Mouse (Mus musculus): ENCODE results near the gene Prrt1. TPM values are rescaled to one million over a fixed set of nuclear protein-coding genes. Genes with fewer than 3 reads are reported as not detected.

Gene Prrt1
- polyA plus RNA-seq (2014; fragmentation: Nextera tagmentation; extraction: Ambion mirVana) = not detected in 2 replicates

DNA sequence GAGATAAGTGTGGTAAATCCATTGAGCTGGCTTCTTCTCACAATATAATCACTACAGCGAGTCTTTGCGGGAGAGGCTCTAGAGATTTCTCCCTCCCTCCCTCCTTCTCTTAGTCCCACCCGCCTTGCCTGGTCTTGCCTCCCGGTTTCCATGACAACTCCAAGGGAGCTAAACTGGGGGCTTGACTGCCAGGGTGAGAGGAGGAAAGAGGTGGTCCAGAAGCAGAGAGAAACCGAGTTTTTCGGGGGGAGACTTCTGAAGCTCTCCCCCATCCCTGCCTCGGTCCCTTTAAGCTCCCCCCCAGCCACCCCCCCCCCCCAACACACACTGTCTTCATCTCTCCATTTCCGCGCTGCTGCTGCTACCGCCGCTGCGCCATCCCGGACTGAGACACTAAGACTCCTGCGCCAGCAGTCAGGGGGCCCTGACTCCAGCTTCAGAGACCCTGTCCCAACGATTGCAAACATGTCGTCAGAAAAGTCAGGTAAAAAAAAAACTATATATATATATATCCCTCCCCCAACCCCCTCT, at the start of gene Prrt1:
TSS of gene Prrt1 (plus strand) at position 313 of the 531 bp plus-strand sequence.
- no peak within 1 kb of the TSS for H3K27ac ChIP-seq (ENCODE audit: low read depth, low read length)
- ATAC-seq (replicated peaks; ENCODE audit: low FRiP score) = no peak
- DNase-seq (ENCODE audit: low spot score) = no peak
- peak within 1 kb of the TSS; percentile 94 for H3K4me2 ChIP-seq
- peaks cover 36% of the 10 kb centered on the region for H3K4me1 ChIP-seq (replicated peaks; ENCODE audit: control insufficient read depth, insufficient read depth, low read length)
- peak within 1 kb of the TSS; percentile 80; the same call in 1 of the 2 replicates for H3K4me3 ChIP-seq (ENCODE audit: low read depth, low read length)
- peaks cover 48% of the 10 kb centered on the region for H3K27me3 ChIP-seq (replicated peaks; ENCODE audit: control insufficient read depth, insufficient read depth, low read length)
- H3K36me3 ChIP-seq (ENCODE audit: control insufficient read depth, insufficient read depth, low read length) = peaks cover 4% of the 10 kb centered on the region; the same call in 1 of the 2 replicates
- H3K9me3 ChIP-seq (ENCODE audit: control insufficient read depth, low read length) = no peaks in the 10 kb centered on the region
- H3K9ac ChIP-seq (ENCODE audit: low read depth, low read length) = no peak within 1 kb of the TSS; the same call in 1 of the 2 replicates
- 4% methylated on average over 16 of the region's 16 CpGs for WGBS

DNA sequence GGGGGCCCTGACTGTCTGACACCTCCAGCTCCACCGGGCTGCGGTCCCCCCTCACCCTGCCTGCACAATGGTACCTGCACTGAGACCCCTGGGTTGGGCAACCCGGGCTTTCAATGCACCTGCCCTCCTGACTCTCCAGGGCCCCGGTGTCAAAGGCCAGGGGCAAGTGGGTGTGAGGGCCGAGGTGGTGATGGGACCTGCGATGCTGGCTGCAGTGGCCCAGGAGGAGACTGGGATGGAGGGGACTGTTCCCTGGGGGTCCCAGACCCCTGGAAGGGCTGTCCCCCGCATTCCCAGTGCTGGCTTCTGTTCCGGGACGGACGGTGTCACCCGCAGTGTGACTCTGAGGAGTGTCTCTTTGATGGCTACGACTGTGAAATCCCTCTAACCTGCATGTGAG, 46.8 kb upstream of the Prrt1 start:
- WGBS = 82% methylated on average over 12 of the region's 12 CpGs

DNA sequence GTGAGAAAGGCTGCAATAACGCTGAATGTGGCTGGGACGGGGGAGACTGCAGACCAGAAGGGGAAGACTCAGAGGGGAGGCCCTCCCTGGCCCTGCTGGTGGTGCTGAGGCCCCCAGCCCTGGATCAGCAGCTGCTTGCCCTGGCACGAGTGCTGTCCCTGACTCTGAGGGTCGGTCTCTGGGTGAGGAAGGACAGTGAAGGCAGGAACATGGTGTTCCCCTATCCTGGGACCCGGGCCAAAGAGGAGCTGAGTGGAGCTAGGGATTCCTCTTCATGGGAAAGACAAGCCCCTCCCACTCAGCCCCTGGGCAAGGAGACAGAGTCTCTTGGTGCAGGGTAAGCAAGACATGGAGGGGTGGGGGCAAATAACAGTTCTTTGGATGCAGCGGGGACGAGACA, 45.9 kb upstream of the Prrt1 start:
- ATAC-seq (replicated peaks; ENCODE audit: low FRiP score) = no peak
- H3K9ac ChIP-seq (ENCODE audit: low read depth, low read length) = no peak overlapping the region

More for the DNA sequence above, 46.8 kb upstream of the Prrt1 start:
- H3K36me3 ChIP-seq (ENCODE audit: control insufficient read depth, insufficient read depth, low read length) = no peaks in the 10 kb centered on the region; the same call in 1 of the 2 replicates
- no peak overlapping the region for H3K4me2 ChIP-seq
- H3K4me3 ChIP-seq (ENCODE audit: low read depth, low read length) = no peak overlapping the region
- ATAC-seq (replicated peaks; ENCODE audit: low FRiP score) = no peak
- peaks cover 6% of the 10 kb centered on the region for H3K4me1 ChIP-seq (replicated peaks; ENCODE audit: control insufficient read depth, insufficient read depth, low read length)
- H3K27me3 ChIP-seq (replicated peaks; ENCODE audit: control insufficient read depth, insufficient read depth, low read length) = no peaks in the 10 kb centered on the region
- no peaks in the 10 kb centered on the region for H3K9me3 ChIP-seq (ENCODE audit: control insufficient read depth, low read length)
- no peak overlapping the region for H3K9ac ChIP-seq (ENCODE audit: low read depth, low read length)
- H3K27ac ChIP-seq (ENCODE audit: low read depth, low read length) = no peak overlapping the region
- DNase-seq (ENCODE audit: low spot score) = no peak

DNA sequence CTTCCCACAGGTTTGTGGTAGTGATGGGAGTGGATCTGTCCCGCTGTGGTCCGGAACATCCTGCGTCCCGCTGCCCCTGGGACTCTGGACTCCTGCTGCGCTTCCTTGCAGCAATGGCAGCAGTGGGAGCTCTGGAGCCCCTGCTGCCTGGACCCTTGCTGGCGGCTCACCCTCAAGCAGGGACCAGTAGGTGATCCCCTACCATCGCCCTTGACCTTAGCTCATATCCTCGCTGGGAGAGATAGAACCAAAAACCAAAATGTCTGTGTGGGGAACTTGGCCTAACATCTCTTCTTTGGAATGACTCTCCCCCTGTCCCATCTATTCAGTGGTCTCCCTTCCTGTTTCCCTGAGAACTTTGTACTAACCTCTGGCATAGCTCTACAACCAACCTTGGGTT, 45.5 kb upstream of the Prrt1 start:
- whole genome bisulfite sequencing = 87% methylated on average over 8 of the region's 8 CpGs
- ATAC-seq (replicated peaks; ENCODE audit: low FRiP score) (no peak), DNase-seq (ENCODE audit: low spot score) (no peak)
- H3K4me1 ChIP-seq (replicated peaks; ENCODE audit: control insufficient read depth, insufficient read depth, low read length) = peaks cover 13% of the 10 kb centered on the region
- H3K9ac ChIP-seq (ENCODE audit: low read depth, low read length) = no peak overlapping the region
- H3K27ac ChIP-seq (ENCODE audit: low read depth, low read length) = no peak overlapping the region
- no peaks in the 10 kb centered on the region for H3K36me3 ChIP-seq (ENCODE audit: control insufficient read depth, insufficient read depth, low read length)
- H3K27me3 ChIP-seq (replicated peaks; ENCODE audit: control insufficient read depth, insufficient read depth, low read length) = no peaks in the 10 kb centered on the region
- no peak overlapping the region for H3K4me3 ChIP-seq (ENCODE audit: low read depth, low read length)
- H3K4me2 ChIP-seq = no peak overlapping the region
- no peaks in the 10 kb centered on the region for H3K9me3 ChIP-seq (ENCODE audit: control insufficient read depth, low read length)

More for the DNA sequence above, 45.9 kb upstream of the Prrt1 start:
- Histone ChIP-seq H3K4me1 (replicated peaks; ENCODE audit: control insufficient read depth, insufficient read depth, low read length) (peaks cover 9% of the 10 kb centered on the region), H3K4me2 (no peak overlapping the region), H3K27ac (ENCODE audit: low read depth, low read length) (no peak overlapping the region), H3K9me3 (ENCODE audit: control insufficient read depth, low read length) (no peaks in the 10 kb centered on the region), H3K4me3 (ENCODE audit: low read depth, low read length) (no peak overlapping the region), H3K27me3 (replicated peaks; ENCODE audit: control insufficient read depth, insufficient read depth, low read length) (no peaks in the 10 kb centered on the region), H3K36me3 (ENCODE audit: control insufficient read depth, insufficient read depth, low read length) (no peaks in the 10 kb centered on the region)
- DNase-seq (ENCODE audit: low spot score) = no peak
- 62% methylated on average over 7 of the region's 7 CpGs for WGBS

DNA sequence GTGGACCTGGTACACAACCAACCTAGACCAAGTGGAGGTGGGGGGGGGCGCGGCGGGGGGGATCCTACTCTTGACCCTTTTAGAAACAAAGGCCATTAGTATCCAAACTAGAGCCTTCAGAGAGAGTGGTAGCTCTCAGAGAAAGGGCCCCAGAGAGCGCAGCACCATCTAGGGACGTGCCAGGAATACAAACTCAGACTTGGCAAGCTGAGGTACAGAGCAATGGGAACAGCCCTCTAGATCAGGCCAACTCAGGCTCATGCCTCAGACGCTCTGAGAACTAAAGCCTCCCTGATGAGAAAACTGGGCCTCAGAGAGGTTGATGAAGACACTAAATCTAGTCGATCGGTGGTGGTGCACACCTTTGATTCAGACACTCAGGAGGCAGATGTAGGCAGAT, 44.2 kb upstream of the Prrt1 start:
- Histone ChIP-seq H3K27me3 (replicated peaks; ENCODE audit: control insufficient read depth, insufficient read depth, low read length) (no peaks in the 10 kb centered on the region), H3K4me3 (ENCODE audit: low read depth, low read length) (no peak overlapping the region), H3K9ac (ENCODE audit: low read depth, low read length) (no peak overlapping the region), H3K4me2 (no peak overlapping the region), H3K27ac (ENCODE audit: low read depth, low read length) (no peak overlapping the region), H3K9me3 (ENCODE audit: control insufficient read depth, low read length) (no peaks in the 10 kb centered on the region), H3K36me3 (ENCODE audit: control insufficient read depth, insufficient read depth, low read length) (no peaks in the 10 kb centered on the region), H3K4me1 (replicated peaks; ENCODE audit: control insufficient read depth, insufficient read depth, low read length) (peaks cover 26% of the 10 kb centered on the region)
- ATAC-seq (replicated peaks; ENCODE audit: low FRiP score) (no peak), DNase-seq (ENCODE audit: low spot score) (no peak)
- 90% methylated on average over 8 of the region's 8 CpGs for WGBS

DNA sequence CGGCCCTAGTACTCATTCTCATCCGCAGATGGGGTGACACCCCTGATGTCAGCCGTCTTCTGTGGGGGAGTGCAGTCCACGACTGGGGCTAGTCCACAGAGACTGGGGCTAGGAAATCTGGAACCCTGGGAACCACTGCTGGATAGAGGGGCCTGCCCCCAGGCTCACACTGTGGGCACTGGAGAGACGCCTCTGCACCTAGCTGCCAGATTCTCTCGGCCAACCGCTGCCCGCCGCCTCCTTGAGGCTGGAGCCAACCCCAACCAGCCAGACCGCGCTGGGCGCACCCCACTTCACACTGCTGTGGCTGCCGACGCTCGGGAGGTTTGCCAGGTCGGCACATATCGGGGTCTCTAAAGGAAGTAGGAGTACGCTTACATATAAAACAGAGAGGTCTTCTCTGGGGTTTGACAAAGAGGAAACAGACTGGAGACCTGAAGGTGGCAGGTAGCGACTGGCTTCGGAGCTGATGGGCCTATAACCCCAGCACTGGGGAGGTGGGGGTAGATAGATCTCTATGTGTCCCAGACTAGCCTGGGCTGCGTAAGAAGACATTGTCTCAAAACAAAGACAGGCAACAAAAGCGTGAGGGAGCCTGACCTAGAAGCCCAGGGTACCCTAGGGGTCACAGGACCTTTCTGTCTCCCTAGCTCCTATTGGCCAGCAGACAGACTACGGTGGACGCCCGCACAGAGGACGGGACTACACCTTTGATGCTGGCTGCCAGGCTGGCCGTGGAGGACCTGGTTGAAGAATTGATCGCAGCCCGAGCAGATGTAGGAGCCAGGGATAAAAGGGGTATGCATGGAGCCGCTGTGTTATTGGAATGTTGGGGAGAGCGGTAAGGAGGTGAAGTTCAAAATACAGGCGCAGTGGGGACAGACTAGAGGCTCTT, 43.2 kb upstream of the Prrt1 start:
- WGBS = 38% methylated on average over 32 of the region's 32 CpGs
- Histone ChIP-seq H3K9ac (ENCODE audit: low read depth, low read length) (peak overlapping the region; percentile 81), H3K27me3 (replicated peaks; ENCODE audit: control insufficient read depth, insufficient read depth, low read length) (no peaks in the 10 kb centered on the region), H3K36me3 (ENCODE audit: control insufficient read depth, insufficient read depth, low read length) (no peaks in the 10 kb centered on the region), H3K4me1 (replicated peaks; ENCODE audit: control insufficient read depth, insufficient read depth, low read length) (peaks cover 36% of the 10 kb centered on the region), H3K4me3 (ENCODE audit: low read depth, low read length) (peak overlapping the region; percentile 91), H3K4me2 (peak overlapping the region; percentile 100), H3K27ac (ENCODE audit: low read depth, low read length) (peak overlapping the region; percentile 72; the same call in 1 of the 2 replicates), H3K9me3 (ENCODE audit: control insufficient read depth, low read length) (no peaks in the 10 kb centered on the region)
- ATAC-seq (replicated peaks; ENCODE audit: low FRiP score) (no peak), DNase-seq (ENCODE audit: low spot score) (no peak)

DNA sequence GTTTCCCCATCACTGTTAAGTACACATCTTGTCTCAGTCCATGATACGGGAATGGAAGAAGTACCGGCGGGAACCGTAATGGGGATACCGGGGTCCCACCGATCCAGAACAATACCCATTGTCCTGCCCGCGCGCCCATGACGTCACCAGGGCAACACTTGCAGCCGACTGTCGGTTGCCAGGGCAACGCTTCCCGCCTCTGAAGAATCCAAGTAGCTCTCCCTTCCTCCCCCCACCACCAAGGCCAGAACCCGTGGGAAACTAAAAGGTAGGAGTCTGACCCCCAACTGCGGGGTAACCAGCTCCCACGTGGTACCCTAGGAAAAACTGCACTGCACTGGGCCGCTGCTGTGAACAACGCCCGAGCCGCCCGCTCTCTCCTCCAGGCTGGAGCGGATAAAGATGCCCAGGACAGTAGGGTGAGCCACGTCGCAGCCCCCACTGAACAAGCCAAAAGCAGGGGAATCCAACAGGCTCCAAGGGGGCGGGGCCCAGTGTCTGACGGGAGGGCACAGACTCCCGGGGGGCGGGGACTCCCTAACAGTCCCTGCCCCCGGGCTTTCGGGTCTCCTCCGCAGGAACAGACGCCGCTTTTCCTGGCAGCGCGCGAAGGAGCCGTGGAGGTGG, 42.4 kb upstream of the Prrt1 start:
- Histone ChIP-seq H3K36me3 (ENCODE audit: control insufficient read depth, insufficient read depth, low read length) (no peaks in the 10 kb centered on the region), H3K4me3 (ENCODE audit: low read depth, low read length) (peak overlapping the region; percentile 91), H3K27me3 (replicated peaks; ENCODE audit: control insufficient read depth, insufficient read depth, low read length) (no peaks in the 10 kb centered on the region), H3K9me3 (ENCODE audit: control insufficient read depth, low read length) (no peaks in the 10 kb centered on the region), H3K9ac (ENCODE audit: low read depth, low read length) (peak overlapping the region; percentile 81), H3K27ac (ENCODE audit: low read depth, low read length) (peak overlapping the region; percentile 72), H3K4me1 (replicated peaks; ENCODE audit: control insufficient read depth, insufficient read depth, low read length) (peaks cover 42% of the 10 kb centered on the region), H3K4me2 (peak overlapping the region; percentile 100)
- ATAC-seq (replicated peaks; ENCODE audit: low FRiP score) (peak; percentile 82), DNase-seq (ENCODE audit: low spot score) (peak; percentile 81)
- under 1% methylated on average over 38 of the region's 38 CpGs for WGBS

DNA sequence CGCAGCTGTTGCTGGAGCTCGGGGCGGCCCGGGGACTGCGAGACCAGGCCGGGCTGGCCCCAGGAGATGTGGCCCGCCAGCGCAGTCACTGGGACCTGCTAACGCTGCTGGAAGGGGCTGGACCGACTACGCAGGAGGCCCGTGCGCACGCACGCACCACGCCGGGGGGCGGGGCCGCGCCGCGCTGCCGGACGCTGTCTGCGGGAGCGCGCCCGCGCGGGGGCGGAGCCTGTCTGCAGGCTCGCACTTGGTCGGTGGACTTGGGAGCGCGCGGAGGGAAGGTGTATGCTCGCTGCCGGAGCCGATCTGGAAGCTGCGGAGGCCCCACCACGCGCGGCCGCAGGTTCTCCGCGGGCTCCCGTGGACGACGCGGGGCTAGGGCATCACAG, 41.9 kb upstream of the Prrt1 start:
- DNase-seq (ENCODE audit: low spot score) (peak; percentile 99), ATAC-seq (replicated peaks; ENCODE audit: low FRiP score) (peak; percentile 82)
- Histone ChIP-seq H3K9ac (ENCODE audit: low read depth, low read length) (peak overlapping the region; percentile 81), H3K27ac (ENCODE audit: low read depth, low read length) (peak overlapping the region; percentile 72), H3K9me3 (ENCODE audit: control insufficient read depth, low read length) (no peaks in the 10 kb centered on the region), H3K4me3 (ENCODE audit: low read depth, low read length) (peak overlapping the region; percentile 91), H3K36me3 (ENCODE audit: control insufficient read depth, insufficient read depth, low read length) (no peaks in the 10 kb centered on the region), H3K4me2 (peak overlapping the region; percentile 100), H3K4me1 (replicated peaks; ENCODE audit: control insufficient read depth, insufficient read depth, low read length) (peaks cover 42% of the 10 kb centered on the region), H3K27me3 (replicated peaks; ENCODE audit: control insufficient read depth, insufficient read depth, low read length) (no peaks in the 10 kb centered on the region)
- 0% methylated on average over 50 of the region's 50 CpGs for WGBS

Measured in liver, embryonic 11.5 days (tissue).